7 mouse cellular contexts compared by ENCODE assay signal in genomic region chr7:25424429-25424828, GRCm38 (mm10). TPM values are rescaled to one million over a fixed set of nuclear protein-coding genes. Genes with fewer than 3 reads are reported as not detected.
DNase-seq lines count a peak whose midpoint lies in the region; ATAC-seq and TF ChIP-seq lines count a peak whose summit lies in the region.

No protein-coding gene starts in this region.

- no peaks in the 10 kb centered on the region for H3K4me1 ChIP-seq in forebrain, embryonic 15.5 days
- 0 out of 2 replicates have a peak, but pooled peaks cover 6% of the 10 kb centered on the region for H3K4me1 ChIP-seq in midbrain, embryonic 10.5 days
- H3K4me1 ChIP-seq in small intestine, adult 2 months (ENCODE audit: control insufficient read depth, insufficient read depth, insufficient read length, low read length): peaks cover 6% of the 10 kb centered on the region; the same call in 1 of the 2 replicates

- no peak overlapping the region for H3K4me3 ChIP-seq in forebrain, embryonic 15.5 days
- H3K4me3 ChIP-seq in midbrain, embryonic 10.5 days: no peak overlapping the region
- H3K4me3 ChIP-seq in small intestine, adult 2 months (ENCODE audit: low read depth, low read length): no peak overlapping the region

- peak; percentile 66 for ATAC-seq in forebrain, embryonic 15.5 days (replicated peaks)

- no peak for TF ChIP-seq POLR2A in small intestine, adult 2 months (IDR thresholded peaks at IDR 0.05; ENCODE audit: low read depth, low read length)

- no peaks in the 10 kb centered on the region for H3K9me3 ChIP-seq in forebrain, embryonic 15.5 days
- no peaks in the 10 kb centered on the region for H3K9me3 ChIP-seq in midbrain, embryonic 10.5 days (replicated peaks)

- 34% methylated on average over 4 of the region's 4 CpGs for WGBS in forebrain, embryonic 15.5 days
- 37% methylated on average over 4 of the region's 4 CpGs for WGBS in midbrain, embryonic 10.5 days
- WGBS in small intestine, adult 2 months: 40% methylated on average over 4 of the region's 4 CpGs

- no peak overlapping the region for H3K9ac ChIP-seq in forebrain, embryonic 15.5 days (replicated peaks)

- H3K36me3 ChIP-seq in forebrain, embryonic 15.5 days: no peaks in the 10 kb centered on the region
- H3K36me3 ChIP-seq in midbrain, embryonic 10.5 days: no peaks in the 10 kb centered on the region
- no peaks in the 10 kb centered on the region for H3K36me3 ChIP-seq in small intestine, adult 2 months (ENCODE audit: control insufficient read depth, insufficient read depth, low read length)

- peak; percentile 89 for DNase-seq in NIH3T3 (ENCODE audit: low read depth)
- DNase-seq in c-Kit-positive CD71-positive TER-119-positive erythroid progenitor cells, embryonic 14.5 days (ENCODE audit: low spot score): peak; percentile 71
- peak; percentile 90 for DNase-seq in induced T-regulatory cell, adult 2 months (ENCODE audit: low read depth)
- peak; percentile 48 to 65 for DNase-seq in left cerebral cortex, adult 8-10 months (ENCODE audit: low spot score in 2 of 2)
- peak; percentile 71 for DNase-seq in midbrain, embryonic 10.5 days (ENCODE audit: low spot score)

- H3K27me3 ChIP-seq in forebrain, embryonic 15.5 days: no peaks in the 10 kb centered on the region
- H3K27me3 ChIP-seq in midbrain, embryonic 10.5 days (ENCODE audit: low read depth, poor library complexity, severe bottlenecking): peaks cover 21% of the 10 kb centered on the region
- H3K27me3 ChIP-seq in small intestine, adult 2 months (ENCODE audit: control insufficient read depth, insufficient read depth, low read length): no peaks in the 10 kb centered on the region

- TF ChIP-seq CTCF in small intestine, adult 2 months (IDR thresholded peaks at IDR 0.05; ENCODE audit: extremely low read depth, insufficient read length, insufficient replicate concordance, low read depth, low read length): peak; percentile 42; the same call in 1 of the 2 replicates

- no peak overlapping the region for H3K27ac ChIP-seq in forebrain, embryonic 15.5 days (replicated peaks)
- no peak overlapping the region for H3K27ac ChIP-seq in midbrain, embryonic 10.5 days (replicated peaks)
- H3K27ac ChIP-seq in small intestine, adult 2 months (ENCODE audit: insufficient read depth, low read depth, low read length): no peak overlapping the region

- no peak overlapping the region for H3K4me2 ChIP-seq in forebrain, embryonic 15.5 days (replicated peaks)

RNA-seq across cellular contexts. Expression of gene Cxcl17, which starts 11.7 kb away (rescaled TPM):
- polyA plus RNA-seq in forebrain, embryonic 15.5 days (2015; fragmentation: Nextera tagmentation; extraction: Ambion mirVana): 0.39 and 0.60 TPM in 2 replicates
- not detected for total RNA-seq in left cerebral cortex, adult 8-10 months (2022)
- polyA plus RNA-seq in midbrain, embryonic 10.5 days (2016; fragmentation: Nextera tagmentation; extraction: Ambion mirVana): 0.31 and 0.37 TPM in 2 replicates
- polyA plus RNA-seq in small intestine, adult 2 months (2012; rRNA removed): 3.8 TPM in 1 of 2 replicates, not detected in the other

RNA-seq across cellular contexts. Expression of gene Lipe, which starts 25.9 kb away (rescaled TPM):
- polyA plus RNA-seq in forebrain, embryonic 15.5 days (2015; fragmentation: Nextera tagmentation; extraction: Ambion mirVana): 15.4 and 16.1 TPM in 2 replicates
- total RNA-seq in left cerebral cortex, adult 8-10 months (2022): 10 to 100 TPM in 1 of 4 experiments, 1 to 10 TPM in 3; 8.2 to 10.7 (median 8.8) TPM
- 4.7 and 7.0 TPM in 2 replicates for polyA plus RNA-seq in midbrain, embryonic 10.5 days (2016; fragmentation: Nextera tagmentation; extraction: Ambion mirVana)
- polyA plus RNA-seq in small intestine, adult 2 months (2012; rRNA removed): 56.9 and 186 TPM in 2 replicates

RNA-seq across cellular contexts. Expression of gene Ceacam1, which starts 53.0 kb away (rescaled TPM):
- 0.55 and 0.92 TPM in 2 replicates for polyA plus RNA-seq in forebrain, embryonic 15.5 days (2015; fragmentation: Nextera tagmentation; extraction: Ambion mirVana)
- total RNA-seq in left cerebral cortex, adult 8-10 months (2022): 1 to 10 TPM; 2.3 to 3.3 (median 2.8) TPM
- 0.53 and 0.61 TPM in 2 replicates for polyA plus RNA-seq in midbrain, embryonic 10.5 days (2016; fragmentation: Nextera tagmentation; extraction: Ambion mirVana)
- 133 and 320 TPM in 2 replicates for polyA plus RNA-seq in small intestine, adult 2 months (2012; rRNA removed)

RNA-seq across cellular contexts. Expression of gene Cnfn, which starts 54.9 kb away (rescaled TPM):
- polyA plus RNA-seq in forebrain, embryonic 15.5 days (2015; fragmentation: Nextera tagmentation; extraction: Ambion mirVana): not detected in 2 replicates
- total RNA-seq in left cerebral cortex, adult 8-10 months (2022): not detected
- not detected in 2 replicates for polyA plus RNA-seq in midbrain, embryonic 10.5 days (2016; fragmentation: Nextera tagmentation; extraction: Ambion mirVana)
- polyA plus RNA-seq in small intestine, adult 2 months (2012; rRNA removed): 0.48 and 0.84 TPM in 2 replicates

Comparison
In these comparisons a context has a peak if more than half of its experiments do, and no peak if none do; other contexts are left out.
1. RNA of gene Ceacam1, which starts 53.0 kb away (polyA plus RNA-seq): 133 to 320 TPM in small intestine, adult 2 months; 0.55 to 0.92 TPM in forebrain, embryonic 15.5 days and 0.53 to 0.61 TPM in midbrain, embryonic 10.5 days; every median in the first group is over 10 times any median in the second.
2. Peak in every context shown above with its lines, with median percentiles within 50 percentile points of each other: DNase-seq.